Mouse (Mus musculus): ENCODE measurements around the gene Pkp4. TPM values are rescaled to one million over a fixed set of nuclear protein-coding genes. Genes with fewer than 3 reads are reported as not detected.
A peak's percentile ranks its signal among the peaks of the same experiment; 100 is the strongest.

The Pkp4 gene
- polyA plus RNA-seq, 1 experiment from 2014 or later: 27.7 TPM

GRCm38 (mm10) chr2:59217931-59218330 lies 57.3 kb downstream of the Pkp4 start:
- TF ChIP-seq CTCF (IDR thresholded peaks at IDR 0.05; ENCODE audit: low read depth): no peak
- no peak for ATAC-seq
- peaks cover 11% of the 10 kb centered on the region for H3K36me3 ChIP-seq (ENCODE audit: control insufficient read depth, insufficient read depth)

GRCm38 (mm10) chr2:59219997-59220789 lies 59.5 kb downstream of the Pkp4 start:
- H3K27me3 ChIP-seq (replicated peaks; ENCODE audit: control insufficient read depth, insufficient read depth, low read length): no peaks in the 10 kb centered on the region
- no peak for TF ChIP-seq CTCF (IDR thresholded peaks at IDR 0.05; ENCODE audit: low read depth)
- H3K4me3 ChIP-seq (ENCODE audit: low read depth, low read length): no peak overlapping the region
- ATAC-seq: peak; percentile 53; the same call in 1 of the 2 replicates
- peaks cover 11% of the 10 kb centered on the region for H3K36me3 ChIP-seq (ENCODE audit: control insufficient read depth, insufficient read depth)
- no peak overlapping the region for H3K9ac ChIP-seq (ENCODE audit: low read depth, low read length)
- H3K9me3 ChIP-seq (ENCODE audit: control insufficient read depth): no peaks in the 10 kb centered on the region
- H3K27ac ChIP-seq (ENCODE audit: low read depth, low read length): peak overlapping the region; percentile 51
- H3K4me2 ChIP-seq (replicated peaks; ENCODE audit: low read depth): no peak overlapping the region
- 25% methylated on average over 9 of the region's 9 CpGs for WGBS
- 0 out of 2 replicates have a peak, but pooled peaks cover 4% of the 10 kb centered on the region for H3K4me1 ChIP-seq (replicated peaks; ENCODE audit: control insufficient read depth, insufficient read depth, low read length)

More at GRCm38 (mm10) chr2:59217931-59218330, 57.3 kb downstream of the Pkp4 start:
- Histone ChIP-seq H3K27ac (ENCODE audit: low read depth, low read length) (no peak overlapping the region), H3K4me3 (ENCODE audit: low read depth, low read length) (no peak overlapping the region), H3K4me2 (replicated peaks; ENCODE audit: low read depth) (no peak overlapping the region), H3K4me1 (replicated peaks; ENCODE audit: control insufficient read depth, insufficient read depth, low read length) (0 out of 2 replicates have a peak, but pooled peaks cover 4% of the 10 kb centered on the region), H3K27me3 (replicated peaks; ENCODE audit: control insufficient read depth, insufficient read depth, low read length) (no peaks in the 10 kb centered on the region), H3K9ac (ENCODE audit: low read depth, low read length) (no peak overlapping the region), H3K9me3 (ENCODE audit: control insufficient read depth) (no peaks in the 10 kb centered on the region)
- WGBS: 94% methylated on average over 6 of the region's 6 CpGs

DNA sequence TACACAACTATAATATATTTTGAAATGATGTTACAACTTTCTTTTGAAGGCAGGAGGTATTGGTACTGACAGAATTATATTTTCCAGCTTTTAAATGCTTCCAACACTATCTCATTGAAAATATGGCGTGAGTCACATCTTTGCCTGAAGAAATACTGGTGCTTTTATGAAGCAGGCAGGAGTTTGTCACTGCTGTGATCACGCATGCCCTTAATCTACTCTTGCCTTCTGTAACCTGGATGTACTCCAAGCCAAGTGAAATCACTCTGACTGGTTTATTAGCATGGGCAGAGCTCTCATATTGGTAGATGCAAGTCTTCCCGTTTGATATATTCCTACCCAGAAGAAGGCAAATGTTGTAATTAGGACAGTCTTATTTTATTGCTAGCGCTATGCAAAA lies 65.7 kb downstream of the Pkp4 start:
- Histone ChIP-seq H3K9ac (ENCODE audit: low read depth, low read length) (no peak overlapping the region), H3K4me2 (replicated peaks; ENCODE audit: low read depth) (no peak overlapping the region), H3K4me3 (ENCODE audit: low read depth, low read length) (no peak overlapping the region), H3K4me1 (replicated peaks; ENCODE audit: control insufficient read depth, insufficient read depth, low read length) (no peaks in the 10 kb centered on the region; the same call in 1 of the 2 replicates), H3K27me3 (replicated peaks; ENCODE audit: control insufficient read depth, insufficient read depth, low read length) (no peaks in the 10 kb centered on the region), H3K9me3 (ENCODE audit: control insufficient read depth) (no peaks in the 10 kb centered on the region), H3K36me3 (ENCODE audit: control insufficient read depth, insufficient read depth) (no peaks in the 10 kb centered on the region), H3K27ac (ENCODE audit: low read depth, low read length) (no peak overlapping the region)
- TF ChIP-seq CTCF (IDR thresholded peaks at IDR 0.05; ENCODE audit: low read depth): no peak
- 86% methylated on average over 4 of the region's 4 CpGs for WGBS
- no peak for ATAC-seq

DNA sequence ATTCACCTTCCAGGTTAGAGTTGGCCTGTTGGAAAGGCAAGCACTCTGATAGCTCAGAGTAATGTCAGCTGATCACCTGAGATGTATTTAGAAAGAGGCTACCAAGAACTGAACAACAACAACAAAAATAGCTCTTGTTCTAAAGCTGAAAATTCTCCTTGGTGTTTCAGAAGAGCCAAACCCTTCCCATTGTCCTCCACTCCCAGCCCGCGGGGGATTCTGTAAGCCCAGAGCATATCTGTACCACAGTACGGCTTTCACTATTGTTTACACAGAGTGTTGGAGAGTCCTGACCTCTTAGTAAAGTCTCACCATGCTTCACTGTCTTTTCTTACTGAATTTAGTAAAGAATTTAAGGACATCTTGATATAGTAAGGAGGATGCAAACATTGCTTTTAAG lies 66.4 kb downstream of the Pkp4 start:
- no peak for ATAC-seq
- H3K27me3 ChIP-seq (replicated peaks; ENCODE audit: control insufficient read depth, insufficient read depth, low read length): no peaks in the 10 kb centered on the region
- H3K27ac ChIP-seq (ENCODE audit: low read depth, low read length): no peak overlapping the region
- H3K36me3 ChIP-seq (ENCODE audit: control insufficient read depth, insufficient read depth): peaks cover 4% of the 10 kb centered on the region; the same call in 1 of the 2 replicates
- WGBS: 57% methylated on average over 3 of the region's 3 CpGs
- no peaks in the 10 kb centered on the region for H3K9me3 ChIP-seq (ENCODE audit: control insufficient read depth)
- TF ChIP-seq CTCF (IDR thresholded peaks at IDR 0.05; ENCODE audit: low read depth): no peak
- no peak overlapping the region for H3K9ac ChIP-seq (ENCODE audit: low read depth, low read length)
- H3K4me3 ChIP-seq (ENCODE audit: low read depth, low read length): no peak overlapping the region
- H3K4me2 ChIP-seq (replicated peaks; ENCODE audit: low read depth): no peak overlapping the region
- H3K4me1 ChIP-seq (replicated peaks; ENCODE audit: control insufficient read depth, insufficient read depth, low read length): no peaks in the 10 kb centered on the region; the same call in 1 of the 2 replicates

- H3K9me3 ChIP-seq (ENCODE audit: control insufficient read depth): no peaks in the 10 kb centered on the region
- no peak overlapping the region for H3K9ac ChIP-seq (ENCODE audit: low read depth, low read length)
- no peak for TF ChIP-seq CTCF (IDR thresholded peaks at IDR 0.05; ENCODE audit: low read depth)
- ATAC-seq: no peak
- no peak overlapping the region for H3K4me3 ChIP-seq (ENCODE audit: low read depth, low read length)
- peaks cover 5% of the 10 kb centered on the region; the same call in 1 of the 2 replicates for H3K36me3 ChIP-seq (ENCODE audit: control insufficient read depth, insufficient read depth)
- H3K27ac ChIP-seq (ENCODE audit: low read depth, low read length): no peak overlapping the region
- no peaks in the 10 kb centered on the region; the same call in 1 of the 2 replicates for H3K4me1 ChIP-seq (replicated peaks; ENCODE audit: control insufficient read depth, insufficient read depth, low read length)
- WGBS: 57% methylated on average over 8 of the region's 8 CpGs
- H3K4me2 ChIP-seq (replicated peaks; ENCODE audit: low read depth): no peak overlapping the region
- H3K27me3 ChIP-seq (replicated peaks; ENCODE audit: control insufficient read depth, insufficient read depth, low read length): no peaks in the 10 kb centered on the region
Observed at GRCm38 (mm10) chr2:59227508-59228263, 67.0 kb downstream of the Pkp4 start.

DNA sequence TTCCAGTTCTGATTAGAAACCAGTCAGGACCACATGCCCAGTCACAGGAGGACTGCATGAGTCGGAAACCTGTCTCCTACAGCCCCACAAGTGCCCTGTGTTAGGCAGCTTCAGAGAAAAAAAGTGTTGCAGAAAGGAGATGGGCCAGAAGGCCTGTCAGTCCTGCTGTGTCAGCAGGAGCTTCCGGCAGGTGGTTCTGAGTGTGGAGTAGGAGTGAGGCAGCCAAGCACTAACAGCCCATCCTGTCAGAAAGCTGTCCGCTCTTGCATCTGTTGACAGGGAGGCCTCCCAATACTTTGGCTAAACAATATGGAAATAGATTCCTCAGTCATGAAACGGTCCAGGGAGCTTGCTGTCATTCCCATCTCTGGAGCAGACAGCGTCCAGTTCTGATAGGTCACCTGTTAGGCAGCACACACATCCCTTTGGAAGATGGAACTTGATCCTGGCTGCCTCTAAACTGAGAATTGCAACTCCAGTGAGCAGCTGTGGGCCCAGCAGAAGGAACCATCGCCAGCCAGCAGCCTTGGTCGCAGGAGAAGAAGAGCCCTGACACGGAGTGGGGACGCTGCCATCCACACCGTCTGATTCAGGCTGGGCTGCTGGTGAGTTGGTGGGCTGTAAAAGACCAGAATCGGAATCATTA lies 68.7 kb downstream of the Pkp4 start:
- Histone ChIP-seq H3K4me1 (replicated peaks; ENCODE audit: control insufficient read depth, insufficient read depth, low read length) (no peaks in the 10 kb centered on the region; the same call in 1 of the 2 replicates), H3K27ac (ENCODE audit: low read depth, low read length) (no peak overlapping the region), H3K9ac (ENCODE audit: low read depth, low read length) (no peak overlapping the region), H3K4me3 (ENCODE audit: low read depth, low read length) (no peak overlapping the region), H3K36me3 (ENCODE audit: control insufficient read depth, insufficient read depth) (peaks cover 5% of the 10 kb centered on the region; the same call in 1 of the 2 replicates), H3K4me2 (replicated peaks; ENCODE audit: low read depth) (no peak overlapping the region), H3K27me3 (replicated peaks; ENCODE audit: control insufficient read depth, insufficient read depth, low read length) (no peaks in the 10 kb centered on the region), H3K9me3 (ENCODE audit: control insufficient read depth) (no peaks in the 10 kb centered on the region)
- 87% methylated on average over 11 of the region's 11 CpGs for WGBS
- no peak for ATAC-seq
- TF ChIP-seq CTCF (IDR thresholded peaks at IDR 0.05; ENCODE audit: low read depth): no peak

Measured in intestine, postnatal 0 days (tissue).